Mouse (Mus musculus) skeletal muscle tissue, postnatal 0 days (tissue): Measurements from ENCODE around the gene Myl4. TPM values are rescaled to one million over a fixed set of nuclear protein-coding genes. Genes with fewer than 3 reads are reported as not detected.

Source experiments
- polyA plus RNA-seq: library from polyadenylated mRNA; unstranded; fragments of >200 nt; fragmentation: Nextera tagmentation; extraction: Ambion mirVana; gene quantifications from 2 replicates; pipeline ENCODE4 v1.2.1, GENCODE M21; 2015

The Myl4 gene
- 839 and 965 TPM in 2 replicates for polyA plus RNA-seq

DNA sequence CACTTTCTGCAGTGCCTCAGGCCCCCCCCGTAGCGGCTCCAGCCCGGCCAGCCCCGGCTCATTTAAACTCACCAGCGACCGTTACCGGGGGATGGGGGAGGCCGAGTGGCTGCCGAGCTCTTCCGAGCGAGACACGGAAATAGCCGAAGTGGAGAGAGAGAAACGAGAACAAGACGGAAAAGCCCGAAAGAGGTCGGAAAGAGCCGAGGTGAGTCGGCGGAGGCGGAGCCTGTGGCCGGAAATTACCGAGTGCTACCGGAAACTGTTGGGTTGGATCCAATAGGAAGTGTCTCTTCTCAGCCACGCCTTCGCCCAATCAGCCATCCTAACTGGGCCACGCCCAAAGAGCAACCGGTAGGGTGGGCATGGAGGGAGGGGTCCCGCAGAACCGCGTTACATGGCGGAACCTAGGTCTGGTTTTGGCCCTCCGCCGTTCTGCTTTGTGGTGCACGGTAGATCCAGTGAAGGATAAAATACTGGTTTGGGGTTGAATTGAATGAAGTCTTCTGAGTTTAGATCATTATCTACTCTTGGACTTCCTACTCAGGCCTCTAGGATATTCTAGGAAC lies at the start of gene Myl4, which contains the start of gene Cdc27:
TSS of gene Myl4 (plus strand) at position 258 of the 569 bp plus-strand sequence.
TSS of gene Cdc27 (minus strand) at position 215 of the 569 bp plus-strand sequence.

DNA sequence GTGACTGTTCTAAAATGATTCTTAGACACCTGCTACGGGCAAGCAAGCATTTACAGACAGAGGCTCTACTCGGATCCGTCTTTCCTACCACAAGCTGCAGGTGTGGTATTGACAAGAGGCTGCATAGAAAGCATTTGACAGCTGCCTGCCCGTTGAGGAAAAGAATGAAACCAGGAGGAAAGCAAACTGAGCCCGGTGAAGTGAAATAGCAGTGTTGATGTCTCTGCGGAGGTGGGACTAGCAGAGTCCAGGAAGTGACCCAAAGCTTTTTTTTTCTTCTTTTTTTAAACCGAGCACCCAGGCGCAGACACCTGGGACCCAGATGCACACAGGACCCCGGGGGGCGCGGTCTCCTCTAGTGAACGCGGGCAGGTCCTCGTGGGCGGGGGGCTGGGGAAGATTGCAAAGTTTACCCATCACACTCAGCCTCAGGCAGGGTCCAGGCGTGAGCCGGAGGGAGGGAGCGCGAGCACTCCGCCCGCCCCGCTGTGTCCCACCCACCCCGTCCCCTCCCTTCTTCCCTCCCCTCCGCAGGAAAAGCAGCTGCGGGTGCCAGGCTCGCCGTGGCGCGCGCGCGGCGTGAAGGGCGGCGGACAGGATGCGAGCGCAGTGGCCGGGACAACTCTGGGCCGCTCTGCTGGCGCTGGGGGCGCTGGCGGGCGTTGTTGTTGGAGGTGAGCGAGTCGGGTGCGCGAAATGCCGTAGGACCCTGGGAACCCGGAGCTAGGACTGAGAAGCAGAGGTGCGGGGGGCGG lies 57.2 kb downstream of the Myl4 start, which contains the start of gene Itgb3:
TSS of gene Itgb3 (plus strand) at position 510 of the 755 bp plus-strand sequence.

Other genes starting within 250 kb of the Myl4 start
- 7.5 and 7.6 TPM in 2 replicates for gene Kansl1, start 81.8 kb upstream of the Myl4 start, polyA plus RNA-seq
- gene Cdc27, start within 50 bp of the Myl4 start, polyA plus RNA-seq = 18.3 and 19.6 TPM in 2 replicates
- gene Itgb3, start 57.3 kb downstream of the Myl4 start, polyA plus RNA-seq = 4.0 and 4.2 TPM in 2 replicates
- gene Gm11639, start 135.0 kb downstream of the Myl4 start, polyA plus RNA-seq = not detected in 2 replicates